Mouse (Mus musculus) left cerebral cortex, postnatal 14 days (tissue): ENCODE results near the gene Atp10a. TPM values are rescaled to one million over a fixed set of nuclear protein-coding genes. Genes with fewer than 3 reads are reported as not detected.

ENCODE experiments used
- DNase-seq, 2 experiments: peaks; one replicate each; pipeline ENCODE4 v3.0.0; 2021 to 2022; ENCODE audit warnings: low spot score in 2 of 2, mixed read lengths in 1 of 2
- intact Hi-C: fragments of 180-260 bp; cut with DNase I; formaldehyde crosslinking; loops from one replicate; pipeline ENCODE4 v1.15.1; 2025
- total RNA-seq, 2 experiments: library from RNA; stranded (reverse); gene quantifications; 2 replicates each; pipeline ENCODE4 v1.2.3; 2021

Gene Atp10a
- total RNA-seq, 2 experiments from 2014 or later, result 5.9 to 6.3 TPM

DNA sequence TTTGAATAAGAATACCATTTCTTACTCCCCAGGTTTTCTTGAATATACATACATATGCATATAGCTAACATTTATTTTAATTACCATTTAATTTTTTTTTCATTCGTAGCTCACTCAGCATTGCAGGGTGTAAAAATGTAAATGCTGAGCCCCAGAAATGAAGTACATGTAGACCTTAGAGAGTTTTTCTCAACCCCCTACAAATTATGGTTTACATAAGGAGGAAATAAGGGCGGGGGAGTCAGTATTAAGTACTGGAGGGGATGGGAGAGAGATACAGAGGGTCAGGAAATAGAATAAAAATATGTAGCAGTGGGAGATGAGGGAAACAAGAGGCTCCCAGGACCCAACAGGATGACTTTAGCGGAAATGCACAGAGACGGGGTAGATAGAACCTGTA is 188.5 kb downstream of the Atp10a start:
- DNase-seq, result no peak
- intact Hi-C loops, result loop anchor here (5.0 to 10.0 kb wide), 2 partner anchors 78 to 260 kb away; no protein-coding TSS in a partner anchor

DNA sequence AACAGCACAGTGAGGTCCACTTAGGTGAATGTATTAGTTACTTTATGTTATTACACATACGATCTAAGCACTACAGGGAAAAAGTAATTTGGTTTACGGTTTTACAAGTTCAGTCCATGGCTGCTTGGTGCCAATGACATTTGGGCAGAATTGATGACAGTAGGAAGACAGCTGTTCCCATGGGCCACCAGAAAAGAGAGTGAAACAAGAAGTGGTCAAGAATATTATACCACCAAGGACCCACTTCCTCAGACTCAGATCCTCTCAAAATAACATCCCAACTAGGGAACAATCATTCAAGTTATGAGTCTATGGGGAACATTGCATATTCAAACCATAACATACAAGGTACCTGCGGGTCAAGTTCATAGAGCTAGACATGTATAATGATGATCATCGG is 203.0 kb downstream of the Atp10a start:
- intact Hi-C loops, result no loop called here
- DNase-seq, result no peak

DNA sequence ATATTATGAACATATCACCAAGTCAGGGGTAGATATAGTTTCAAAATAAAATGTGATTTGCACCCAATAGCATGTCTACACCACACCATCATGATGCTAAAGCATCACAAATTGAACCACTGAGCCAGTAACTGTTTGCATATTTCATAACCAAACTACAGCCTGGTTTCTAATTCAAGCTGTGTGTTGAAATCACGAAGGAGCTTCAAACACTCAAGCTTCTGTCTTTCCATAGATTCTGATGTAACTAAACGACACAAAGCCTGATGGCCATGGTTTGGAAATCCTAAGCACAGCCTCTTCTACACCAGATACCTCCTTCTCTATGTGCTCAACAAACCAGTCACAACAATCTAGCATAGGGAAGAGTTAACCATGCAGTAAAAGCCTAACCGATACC is 207.2 kb downstream of the Atp10a start:
- no peak for DNase-seq
- intact Hi-C loops, result no loop called here

DNA sequence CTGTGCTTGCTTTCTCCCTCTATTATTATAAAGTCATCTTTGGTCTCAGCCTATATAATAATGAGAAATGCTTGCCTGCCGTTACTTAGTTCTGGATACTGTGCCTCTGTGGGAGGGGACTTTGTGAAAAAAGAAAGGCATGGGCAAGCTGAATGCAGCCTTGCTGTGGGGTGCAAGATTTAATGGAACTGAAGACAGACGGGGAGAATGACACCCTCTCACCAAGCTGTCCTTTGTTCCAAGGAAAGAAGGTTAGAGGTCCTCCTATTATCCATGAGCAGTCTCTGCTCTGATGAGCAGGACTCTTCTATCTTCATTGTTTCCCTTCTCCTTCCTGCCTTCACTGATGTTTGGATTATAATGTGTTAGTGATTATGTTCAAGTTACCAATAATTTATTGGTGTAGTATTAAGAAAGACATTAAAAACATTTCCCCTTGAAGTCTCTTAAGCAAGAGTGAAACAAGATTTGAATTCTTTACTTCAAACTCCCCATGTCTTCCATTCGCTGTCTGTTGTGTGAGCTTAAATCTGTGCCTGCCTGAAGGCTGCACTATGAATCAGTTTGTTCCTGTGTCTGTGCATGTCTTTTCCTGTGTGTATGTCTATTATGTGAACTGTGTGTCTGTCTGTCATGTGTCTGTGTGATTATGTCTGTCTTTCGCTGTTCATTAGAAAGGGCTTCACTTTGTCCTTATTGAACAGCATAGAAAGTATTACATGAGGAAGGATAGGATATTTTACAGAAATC is 211.1 kb downstream of the Atp10a start:
- intact Hi-C loops, result no loop called here
- no peak for DNase-seq

DNA sequence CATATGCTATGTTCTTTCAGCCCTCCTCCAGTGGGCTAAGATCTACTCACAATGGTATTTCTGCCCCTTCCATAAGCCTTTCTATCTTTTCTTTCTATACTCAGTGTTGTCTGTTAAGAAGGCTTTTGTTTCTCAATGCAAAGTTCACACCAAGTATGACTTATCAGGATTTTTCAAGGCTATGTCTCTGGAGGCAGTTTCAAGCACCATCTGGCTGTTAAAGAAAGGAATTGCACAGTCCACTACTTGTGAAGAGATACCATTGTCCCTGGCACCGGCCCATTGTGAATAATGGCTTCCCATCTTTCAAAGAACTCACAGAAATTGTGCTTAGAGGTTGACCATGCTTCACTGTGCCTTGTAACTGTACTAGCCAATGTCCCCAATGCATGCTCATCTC is 214.7 kb downstream of the Atp10a start:
- DNase-seq, result no peak
- intact Hi-C loops, result no loop called here

DNA sequence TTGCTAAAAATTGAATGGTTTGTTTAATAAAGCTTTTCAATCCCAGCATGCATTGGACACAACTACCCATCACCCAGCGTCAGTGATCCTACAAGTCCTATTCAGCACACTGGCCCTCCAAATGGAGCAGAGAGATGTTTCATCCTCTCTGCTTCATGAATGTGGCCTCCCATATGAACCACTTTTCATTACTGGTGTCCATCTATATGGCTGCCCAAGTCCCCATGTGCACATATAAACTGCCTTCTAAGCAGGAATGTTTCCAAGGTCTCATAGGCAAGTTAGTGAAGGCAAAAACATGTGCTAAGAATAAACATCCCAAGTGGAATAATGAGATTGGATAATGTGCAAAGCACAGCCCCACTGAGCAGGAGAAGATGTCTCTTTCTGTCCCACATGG is 217.7 kb downstream of the Atp10a start:
- intact Hi-C loops, result no loop called here

More for the DNA sequence above, 217.7 kb downstream of the Atp10a start:
- no peak for DNase-seq
